Mouse (Mus musculus) CH12.LX (cell line): ENCODE data around the gene Nudt6. TPM values are rescaled to one million over a fixed set of nuclear protein-coding genes. Genes with fewer than 3 reads are reported as not detected.

Experiments
- DNase-seq: peaks from one replicate; pipeline ENCODE4 v3.0.0-alpha.2; 2013; ENCODE audit errors: extremely low read depth
- H3K27ac ChIP-seq: 2 replicates; pipeline ENCODE4 v1.5.1; 2012; ENCODE audit warnings: low read depth, mild to moderate bottlenecking, control low read depth, moderate library complexity; ENCODE audit not compliant: insufficient read depth
- H3K27me3 ChIP-seq: replicated peaks from 2 replicates; pipeline ENCODE3; 2012; ENCODE audit warnings: inconsistent platforms
- H3K36me3 ChIP-seq, 2 experiments: replicated peaks in 1 of 2; 2 replicates each; pipeline versions ENCODE3 to v1.6.1; 2012; ENCODE audit warnings: inconsistent platforms in 1 of 2, low read length in 1 of 2, mild to moderate bottlenecking in 1 of 2, mixed read lengths in 1 of 2, moderate library complexity in 1 of 2; ENCODE audit not compliant: control insufficient read depth in 1 of 2, insufficient read depth in 1 of 2
- H3K4me1 ChIP-seq, 2 experiments: 2 replicates each; pipeline ENCODE4 v1.6.1; 2012; ENCODE audit warnings: inconsistent platforms in 1 of 2, moderate library complexity in 1 of 2; ENCODE audit not compliant: insufficient read depth in 2 of 2, control insufficient read depth in 1 of 2
- H3K4me2 ChIP-seq: 2 replicates; pipeline ENCODE4 v1.6.1; 2012; ENCODE audit warnings: low read depth, mild to moderate bottlenecking, control low read depth; ENCODE audit not compliant: poor library complexity, insufficient read depth, severe bottlenecking
- H3K4me3 ChIP-seq, 3 experiments: fragments of 150-350 bp in 1 of 3; sonication (generic) in 1 of 3; replicated peaks in 1 of 3; 2 replicates each; pipeline versions ENCODE3 to v1.5.1; 2011 to 2012; ENCODE audit warnings: low read depth in 2 of 3, low read length in 2 of 3, mild to moderate bottlenecking in 2 of 3, moderate library complexity in 2 of 3, control low read depth in 1 of 3, improper control_type of control experiment in 1 of 3, inconsistent platforms in 1 of 3, mixed read lengths in 1 of 3; ENCODE audit not compliant: poor library complexity in 1 of 3
- H3K79me2 ChIP-seq: replicated peaks from 2 replicates; pipeline ENCODE4 v1.6.1; 2012; ENCODE audit warnings: mild to moderate bottlenecking, moderate library complexity; ENCODE audit not compliant: control insufficient read depth, poor library complexity, insufficient read depth, severe bottlenecking; ENCODE audit errors: extremely low read depth
- H3K9ac ChIP-seq: 2 replicates; pipeline ENCODE4 v1.6.1; 2012; ENCODE audit warnings: low read depth, mild to moderate bottlenecking, control low read depth, moderate library complexity; ENCODE audit not compliant: insufficient read depth
- H3K9me3 ChIP-seq: replicated peaks from 2 replicates; pipeline ENCODE3; 2012; ENCODE audit warnings: low read length, inconsistent platforms, mixed read lengths
- BHLHE40 ChIP-seq: IDR thresholded peaks from 2 replicates; pipeline ENCODE4 v1.6.1; 2011; ENCODE audit warnings: mild to moderate bottlenecking, low read depth, low read length, improper control_type of control experiment
- CHD2 ChIP-seq: IDR thresholded peaks from 2 replicates; pipeline ENCODE4 v1.6.1; 2011; ENCODE audit warnings: low read length, improper control_type of control experiment
- EP300 ChIP-seq: IDR thresholded peaks from 2 replicates; pipeline ENCODE4 v1.6.1; 2011; ENCODE audit warnings: low read length, improper control_type of control experiment
- ETS1 ChIP-seq: conservative IDR thresholded peaks from 2 replicates; pipeline ENCODE4 v1.6.1; 2012; ENCODE audit warnings: low read depth, mild to moderate bottlenecking, inconsistent platforms, low read length, improper control_type of control experiment, moderate library complexity
- IRF4 ChIP-seq: IDR thresholded peaks from 2 replicates; pipeline ENCODE4 v1.6.1; 2014; ENCODE audit warnings: low read depth, mild to moderate bottlenecking, inconsistent platforms, low read length, improper control_type of control experiment
- JUN ChIP-seq: IDR thresholded peaks from 2 replicates; pipeline ENCODE4 v1.6.1; 2011; ENCODE audit warnings: low read depth, mild to moderate bottlenecking, low read length, improper control_type of control experiment, moderate library complexity; ENCODE audit not compliant: insufficient read depth
- JUND ChIP-seq: conservative IDR thresholded peaks from 2 replicates; pipeline ENCODE4 v1.6.1; 2011; ENCODE audit warnings: low read depth, low read length, improper control_type of control experiment
- MAFK ChIP-seq: IDR thresholded peaks from 2 replicates; pipeline ENCODE4 v1.6.1; 2011; ENCODE audit warnings: low read length, improper control_type of control experiment; ENCODE audit not compliant: insufficient replicate concordance
- MAX ChIP-seq: IDR thresholded peaks from 2 replicates; pipeline ENCODE4 v1.6.1; 2011; ENCODE audit warnings: low read length, improper control_type of control experiment
- MEF2A ChIP-seq: IDR thresholded peaks from 2 replicates; pipeline ENCODE4 v1.6.1; 2014; ENCODE audit warnings: low read depth, mild to moderate bottlenecking, inconsistent platforms, low read length, improper control_type of control experiment, borderline replicate concordance
- MYC ChIP-seq: IDR thresholded peaks from 2 replicates; pipeline ENCODE4 v1.6.1; 2011; ENCODE audit warnings: low read depth, mild to moderate bottlenecking, improper control_type of control experiment, low read length
- PAX5 ChIP-seq: IDR thresholded peaks from 2 replicates; pipeline ENCODE4 v1.6.1; 2012; ENCODE audit warnings: low read length, inconsistent platforms, mixed read lengths
- RCOR1 ChIP-seq: conservative IDR thresholded peaks from 2 replicates; pipeline ENCODE4 v1.6.1; 2012; ENCODE audit warnings: low read depth, mild to moderate bottlenecking, inconsistent platforms, low read length, improper control_type of control experiment
- SIN3A ChIP-seq: IDR thresholded peaks from 2 replicates; pipeline ENCODE4 v1.6.1; 2012; ENCODE audit warnings: low read length, improper control_type of control experiment, inconsistent platforms
- TCF12 ChIP-seq: IDR thresholded peaks from 2 replicates; pipeline ENCODE4 v1.6.1; 2014; ENCODE audit warnings: low read depth, mild to moderate bottlenecking, inconsistent platforms, low read length, improper control_type of control experiment
- UBTF ChIP-seq: IDR thresholded peaks from 2 replicates; pipeline ENCODE4 v1.6.1; 2012; ENCODE audit warnings: low read depth, mild to moderate bottlenecking, inconsistent platforms, low read length, improper control_type of control experiment, moderate library complexity
- USF1 ChIP-seq: IDR thresholded peaks from 2 replicates; pipeline ENCODE4 v1.6.1; 2014; ENCODE audit warnings: low read depth, mild to moderate bottlenecking, inconsistent platforms, low read length, improper control_type of control experiment
- dilution Hi-C: fragments of 300-500 bp; cut with MboI; formaldehyde crosslinking; loops from 2 replicates; pipeline ENCODE4 v1.14.3; 2020; ENCODE audit warnings: low sequenced_read_pairs; ENCODE audit not compliant: extremely low pct_unique_long_range_greater_than_20kb, extremely low pct_ligation_motif_present
- in situ Hi-C: fragments of 300-500 bp; cut with MboI; formaldehyde crosslinking; loops from 3 replicates; pipeline ENCODE4 v1.14.3; 2019; ENCODE audit warnings: low sequenced_read_pairs, low pct_ligation_motif_present, low pct_unique_long_range_greater_than_20kb, mixed read lengths
- polyA plus RNA-seq: library from polyadenylated mRNA; unstranded; fragments of >175 nt; gene quantifications from 2 replicates; pipeline ENCODE4 v1.2.1, GENCODE M21; 2012; ENCODE audit warnings: low read depth; ENCODE audit not compliant: insufficient read length
- total RNA-seq, 2 experiments: library from RNA; depleted of rRNA; stranded (reverse); fragments of 300-350 nt in 1 of 2; fragments of >200 nt in 1 of 2; gene quantifications; 2 replicates each; pipeline ENCODE4 v1.2.3; 2012 to 2014

The Nudt6 gene
- total and polyA plus RNA-seq, 3 experiments, result 6.0 to 9.6 (median 9.4) TPM

DNA sequence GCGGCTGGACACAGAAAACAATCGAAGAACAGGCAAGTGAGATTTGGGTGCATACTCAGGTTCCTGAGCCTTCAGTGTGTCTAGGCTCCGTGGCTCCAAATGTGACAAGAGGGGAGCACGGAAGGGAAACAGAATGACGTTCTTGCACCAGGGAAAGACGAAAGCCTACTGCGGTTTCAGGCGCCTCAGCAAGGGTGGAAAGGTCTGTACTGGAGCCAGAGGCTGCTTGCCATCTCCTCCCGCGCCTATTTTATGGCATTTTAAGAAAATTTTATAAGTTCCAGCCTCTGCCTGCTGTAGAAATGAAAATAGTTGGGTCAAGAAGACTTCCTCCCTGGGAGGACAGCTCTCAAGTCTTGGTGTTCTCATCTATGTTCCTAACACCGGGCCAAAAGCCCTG lies 46.3 kb downstream of the Nudt6 start:
- Histone ChIP-seq H3K4me3 (no peak overlapping the region), H3K4me1 (peaks cover 9 to 18% of the 10 kb centered on the region in 2 experiments)
- no peak for DNase-seq
- TF ChIP-seq USF1 (no peak), ETS1 (no peak)
- TF ChIP-seq, all 38 proteins: peak for 0
- Histone ChIP-seq H3K27me3 (no peaks in the 10 kb centered on the region), H3K4me2 (no peak overlapping the region), H3K36me3 (no peaks in the 10 kb centered on the region), H3K9me3 (no peaks in the 10 kb centered on the region), H3K9ac (no peak overlapping the region), H3K79me2 (no peaks in the 10 kb centered on the region), H3K27ac (no peak overlapping the region)
- in situ Hi-C loops (no loop called here), dilution Hi-C loops (no loop called here)

GRCm38 (mm10) chr3:37370407-37370806 lies 49.6 kb downstream of the Nudt6 start:
- Histone ChIP-seq H3K4me3 (no peak overlapping the region), H3K9me3 (no peaks in the 10 kb centered on the region), H3K4me1 (peaks cover 9 to 26% of the 10 kb centered on the region in 2 experiments), H3K27me3 (no peaks in the 10 kb centered on the region), H3K27ac (no peak overlapping the region), H3K4me2 (no peak overlapping the region; the same call in 1 of the 2 replicates), H3K36me3 (no peaks in the 10 kb centered on the region), H3K9ac (no peak overlapping the region), H3K79me2 (no peaks in the 10 kb centered on the region)
- DNase-seq, result peak; percentile 84
- TF ChIP-seq RCOR1 (peak; percentile 54; the same call in 1 of the 2 replicates), MYC (0 out of 2 replicates have a peak, but pooled peaks have one; percentile 39), JUN (peak; percentile 80), MAX (no peak), MAFK (peak; percentile 61; the same call in 1 of the 2 replicates), UBTF (no peak), EP300 (peak; percentile 91), ETS1 (peak; percentile 53), BHLHE40 (peak; percentile 67), MEF2A (peak; percentile 62; the same call in 1 of the 2 replicates), TCF12 (peak; percentile 56; the same call in 1 of the 2 replicates), PAX5 (no peak), SIN3A (peak; percentile 59; the same call in 1 of the 2 replicates), IRF4 (peak; percentile 92), JUND (peak; percentile 74), CHD2 (peak; percentile 51)
- in situ Hi-C loops, result no loop called here
- dilution Hi-C loops, result no loop called here
